ENCODE assay signal across 20 mouse cellular contexts in genomic region chr19:31370106-31370505, GRCm38 (mm10).
A peak's percentile ranks its signal among the peaks of the same experiment; 100 is the strongest.
DNase-seq lines count a peak whose midpoint lies in the region; ATAC-seq and TF ChIP-seq lines count a peak whose summit lies in the region.
"Had no signal": no experiment of that assay in that cellular context is flagged by ENCODE, and none has a peak within 500 bp of the region (broad histone marks: within the 10 kb centered on the region; RNA-seq: fewer than 3 reads in every experiment).

No protein-coding gene starts in this region.

- no peaks in the 10 kb centered on the region for H3K27me3 ChIP-seq in embryonic facial prominence, embryonic 14.5 days (replicated peaks; ENCODE audit: control insufficient read depth, insufficient read depth, low read length)
- H3K27me3 ChIP-seq in embryonic facial prominence, embryonic 10.5 days (replicated peaks; ENCODE audit: low read depth, poor library complexity, severe bottlenecking): no peaks in the 10 kb centered on the region
- no peaks in the 10 kb centered on the region for H3K27me3 ChIP-seq in kidney, postnatal 0 days (ENCODE audit: insufficient read depth, low read length)
- H3K27me3 ChIP-seq in kidney, embryonic 15.5 days: no peaks in the 10 kb centered on the region
- H3K27me3 ChIP-seq in limb, embryonic 14.5 days (ENCODE audit: control insufficient read depth, insufficient read depth, low read length): no peaks in the 10 kb centered on the region
- no peaks in the 10 kb centered on the region for H3K27me3 ChIP-seq in limb, embryonic 10.5 days (ENCODE audit: low read depth, poor library complexity, severe bottlenecking)
- H3K27me3 ChIP-seq: embryonic facial prominence, embryonic 13.5 days; forebrain, embryonic 13.5 days; heart, embryonic 12.5 days; hindbrain, embryonic 12.5 days had no signal

- no peak overlapping the region for H3K4me3 ChIP-seq in embryonic facial prominence, embryonic 14.5 days (ENCODE audit: low read depth, low read length)
- H3K4me3 ChIP-seq in embryonic facial prominence, embryonic 10.5 days: no peak overlapping the region
- H3K4me3 ChIP-seq in kidney, postnatal 0 days (replicated peaks; ENCODE audit: low read depth, low read length): no peak overlapping the region
- no peak overlapping the region for H3K4me3 ChIP-seq in kidney, embryonic 15.5 days (replicated peaks)
- H3K4me3 ChIP-seq in limb, embryonic 14.5 days (replicated peaks; ENCODE audit: low read length): no peak overlapping the region
- no peak overlapping the region for H3K4me3 ChIP-seq in limb, embryonic 10.5 days
- H3K4me3 ChIP-seq: embryonic facial prominence, embryonic 13.5 days; forebrain, embryonic 13.5 days; gastrocnemius, adult 2 months; heart, embryonic 12.5 days; hindbrain, embryonic 12.5 days had no signal

- DNase-seq in embryonic facial prominence, embryonic 14.5 days (ENCODE audit: low spot score): peak; percentile 71
- no peak for DNase-seq in embryonic facial prominence, embryonic 10.5 days (ENCODE audit: low spot score)
- peak; percentile 12 for DNase-seq in kidney, postnatal 0 days (ENCODE audit: low spot score)
- DNase-seq in limb, embryonic 14.5 days (ENCODE audit: low spot score): peak; percentile 62
- DNase-seq in limb, embryonic 10.5 days (ENCODE audit: low spot score): no peak
- peak; percentile 40 for DNase-seq in 3T3-L1 (ENCODE audit: low read depth, low spot score)
- DNase-seq: adrenal gland, postnatal 14 days; cerebellum, adult 11-12 months; cerebellum, adult 9-10 months; cerebellum, postnatal 25 days; gastrocnemius, adult 2 months; gastrocnemius, postnatal 25 days; heart, postnatal 4 days had no signal

- 28% methylated on average over 1 of the region's 1 CpGs for WGBS in embryonic facial prominence, embryonic 14.5 days
- WGBS in embryonic facial prominence, embryonic 10.5 days: 80% methylated on average over 1 of the region's 1 CpGs
- WGBS in kidney, postnatal 0 days: 46% methylated on average over 1 of the region's 1 CpGs
- WGBS in kidney, embryonic 15.5 days: 53% methylated on average over 1 of the region's 1 CpGs
- 62% methylated on average over 1 of the region's 1 CpGs for WGBS in limb, embryonic 14.5 days
- WGBS in limb, embryonic 10.5 days: 87% methylated on average over 1 of the region's 1 CpGs

- no peak overlapping the region for H3K27ac ChIP-seq in embryonic facial prominence, embryonic 14.5 days (replicated peaks; ENCODE audit: low read depth, low read length)
- no peak overlapping the region for H3K27ac ChIP-seq in embryonic facial prominence, embryonic 10.5 days (replicated peaks)
- no peak overlapping the region for H3K27ac ChIP-seq in kidney, postnatal 0 days
- H3K27ac ChIP-seq in kidney, embryonic 15.5 days: no peak overlapping the region
- no peak overlapping the region for H3K27ac ChIP-seq in limb, embryonic 14.5 days (replicated peaks; ENCODE audit: low read depth, low read length)
- H3K27ac ChIP-seq in limb, embryonic 10.5 days: no peak overlapping the region
- H3K27ac ChIP-seq: embryonic facial prominence, embryonic 13.5 days; forebrain, embryonic 13.5 days; gastrocnemius, adult 2 months; hindbrain, embryonic 12.5 days had no signal

- H3K36me3 ChIP-seq in embryonic facial prominence, embryonic 14.5 days (ENCODE audit: control insufficient read depth, insufficient read depth, low read length): no peaks in the 10 kb centered on the region
- H3K36me3 ChIP-seq in embryonic facial prominence, embryonic 10.5 days (replicated peaks): no peaks in the 10 kb centered on the region
- no peaks in the 10 kb centered on the region for H3K36me3 ChIP-seq in kidney, postnatal 0 days (ENCODE audit: insufficient read depth, low read length)
- H3K36me3 ChIP-seq in kidney, embryonic 15.5 days: no peaks in the 10 kb centered on the region
- H3K36me3 ChIP-seq in limb, embryonic 14.5 days (ENCODE audit: control insufficient read depth, insufficient read depth, low read length): no peaks in the 10 kb centered on the region
- H3K36me3 ChIP-seq in limb, embryonic 10.5 days: no peaks in the 10 kb centered on the region
- H3K36me3 ChIP-seq: embryonic facial prominence, embryonic 13.5 days; heart, embryonic 12.5 days; hindbrain, embryonic 12.5 days had no signal

- H3K9me3 ChIP-seq in embryonic facial prominence, embryonic 14.5 days (ENCODE audit: control insufficient read depth, low read length): no peaks in the 10 kb centered on the region
- no peaks in the 10 kb centered on the region for H3K9me3 ChIP-seq in embryonic facial prominence, embryonic 10.5 days
- no peaks in the 10 kb centered on the region for H3K9me3 ChIP-seq in kidney, postnatal 0 days (replicated peaks; ENCODE audit: low read length)
- no peaks in the 10 kb centered on the region for H3K9me3 ChIP-seq in kidney, embryonic 15.5 days (replicated peaks)
- no peaks in the 10 kb centered on the region for H3K9me3 ChIP-seq in limb, embryonic 14.5 days (ENCODE audit: control insufficient read depth, low read length)
- H3K9me3 ChIP-seq in limb, embryonic 10.5 days (replicated peaks): no peaks in the 10 kb centered on the region
- H3K9me3 ChIP-seq: embryonic facial prominence, embryonic 13.5 days; forebrain, embryonic 13.5 days; heart, embryonic 12.5 days; hindbrain, embryonic 12.5 days had no signal

- no peaks in the 10 kb centered on the region; the same call in 1 of the 2 replicates for H3K4me1 ChIP-seq in embryonic facial prominence, embryonic 14.5 days (ENCODE audit: control insufficient read depth, insufficient read depth, low read length)
- no peaks in the 10 kb centered on the region for H3K4me1 ChIP-seq in embryonic facial prominence, embryonic 10.5 days
- H3K4me1 ChIP-seq in kidney, postnatal 0 days (replicated peaks; ENCODE audit: insufficient read depth, low read length): no peaks in the 10 kb centered on the region
- no peaks in the 10 kb centered on the region for H3K4me1 ChIP-seq in kidney, embryonic 15.5 days
- H3K4me1 ChIP-seq in limb, embryonic 14.5 days (ENCODE audit: control insufficient read depth, insufficient read depth, low read length): no peaks in the 10 kb centered on the region
- no peaks in the 10 kb centered on the region for H3K4me1 ChIP-seq in limb, embryonic 10.5 days
- H3K4me1 ChIP-seq: embryonic facial prominence, embryonic 13.5 days; forebrain, embryonic 13.5 days; hindbrain, embryonic 12.5 days had no signal

- TF ChIP-seq CTCF in kidney, postnatal 0 days (IDR thresholded peaks at IDR 0.05; ENCODE audit: low read depth): no peak

- TF ChIP-seq POLR2A in limb, embryonic 14.5 days (IDR thresholded peaks at IDR 0.05; ENCODE audit: borderline replicate concordance, extremely low read depth, insufficient read depth, insufficient read length): no peak

- H3K9ac ChIP-seq in embryonic facial prominence, embryonic 14.5 days (ENCODE audit: low read depth, low read length): no peak overlapping the region
- no peak overlapping the region for H3K9ac ChIP-seq in kidney, postnatal 0 days (ENCODE audit: low read depth, low read length)
- H3K9ac ChIP-seq in kidney, embryonic 15.5 days: no peak overlapping the region
- no peak overlapping the region for H3K9ac ChIP-seq in limb, embryonic 14.5 days (ENCODE audit: low read depth, low read length, severe bottlenecking)
- H3K9ac ChIP-seq: embryonic facial prominence, embryonic 13.5 days; forebrain, embryonic 13.5 days; heart, embryonic 12.5 days; hindbrain, embryonic 12.5 days had no signal

- H3K4me2 ChIP-seq in embryonic facial prominence, embryonic 14.5 days (ENCODE audit: low read depth, low read length): no peak overlapping the region
- H3K4me2 ChIP-seq in kidney, postnatal 0 days (ENCODE audit: low read length): no peak overlapping the region
- H3K4me2 ChIP-seq in kidney, embryonic 15.5 days: no peak overlapping the region
- H3K4me2 ChIP-seq in limb, embryonic 14.5 days (replicated peaks; ENCODE audit: low read depth, low read length, severe bottlenecking): no peak overlapping the region
- H3K4me2 ChIP-seq: embryonic facial prominence, embryonic 13.5 days; forebrain, embryonic 13.5 days; heart, embryonic 12.5 days; hindbrain, embryonic 12.5 days had no signal

- ATAC-seq in embryonic facial prominence, embryonic 14.5 days (ENCODE audit: low read depth): no peak
- ATAC-seq in kidney, postnatal 0 days (replicated peaks; ENCODE audit: low FRiP score, low read depth): no peak
- ATAC-seq in kidney, embryonic 15.5 days (replicated peaks; ENCODE audit: low FRiP score): no peak
- no peak for ATAC-seq in limb, embryonic 14.5 days (ENCODE audit: low FRiP score, low read depth)
- ATAC-seq: activated CD4-positive, CD25-positive, alpha-beta regulatory T cell, adult 4 months; forebrain, embryonic 13.5 days; Patski had no signal

Comparison
In these comparisons a context has a peak if more than half of its experiments do, and no peak if none do; other contexts are left out.
1. DNase-seq: peak in embryonic facial prominence, embryonic 14.5 days (single experiment), kidney, postnatal 0 days (single experiment), limb, embryonic 14.5 days (single experiment) and 3T3-L1 (single experiment); none in embryonic facial prominence, embryonic 10.5 days (single experiment) and limb, embryonic 10.5 days (single experiment).